Mouse (Mus musculus) kidney, embryonic 16.5 days (tissue): ENCODE measurements at regions not wholly inside any gene's neighbourhood (a gene's known extent, or its start where the extent isn't known, plus 50 kb on each side); places are given as distances from the start of the nearest gene placed in this dataset.

Experiments used
- ATAC-seq: fragments of 200-750 bp; cut with Nextera tagmentation; 2 replicates; pipeline ENCODE4 v1.8.0; 2017; ENCODE audit warnings: moderate TSS enrichment; ENCODE audit not compliant: low FRiP score, low TSS enrichment
- H3K27ac ChIP-seq: fragments of 300-500 bp; sonication (generic); 2 replicates; pipeline ENCODE4 v1.5.1; 2014; ENCODE audit warnings: low read length
- H3K27me3 ChIP-seq: fragments of 300-500 bp; sonication (generic); 2 replicates; pipeline ENCODE4 v1.6.1; 2014; ENCODE audit warnings: low read length, control low read depth, mixed read lengths; ENCODE audit not compliant: insufficient read depth
- H3K36me3 ChIP-seq: fragments of 300-500 bp; sonication (generic); 2 replicates; pipeline ENCODE4 v1.6.1; 2014; ENCODE audit warnings: low read length, control low read depth, mixed read lengths; ENCODE audit not compliant: insufficient read depth
- H3K4me1 ChIP-seq: fragments of 300-500 bp; sonication (generic); 2 replicates; pipeline ENCODE4 v1.6.1; 2014; ENCODE audit warnings: low read length, control low read depth, mixed read lengths; ENCODE audit not compliant: insufficient read depth
- H3K4me2 ChIP-seq: fragments of 300-500 bp; sonication (generic); replicated peaks from 2 replicates; pipeline ENCODE4 v1.6.1; 2014; ENCODE audit warnings: low read depth, low read length
- H3K4me3 ChIP-seq: fragments of 300-500 bp; sonication (generic); 2 replicates; pipeline ENCODE4 v1.5.1; 2014; ENCODE audit warnings: mild to moderate bottlenecking, low read length
- H3K9ac ChIP-seq: fragments of 300-500 bp; sonication (generic); replicated peaks from 2 replicates; pipeline ENCODE4 v1.6.1; 2014; ENCODE audit warnings: low read length
- H3K9me3 ChIP-seq: fragments of 300-500 bp; sonication (generic); 2 replicates; pipeline ENCODE4 v1.6.1; 2016; ENCODE audit warnings: low read length, control low read depth
- WGBS: fragments of 180-500 bp; shearing (Covaris S2); extraction: QIAGEN DNeasy Blood & Tissue Kit; methylation state at CpG from one replicate; pipeline ENCODE4 v1.1.7; 2014; 5-methylcytosine and 5-hydroxymethylcytosine counted together

DNA sequence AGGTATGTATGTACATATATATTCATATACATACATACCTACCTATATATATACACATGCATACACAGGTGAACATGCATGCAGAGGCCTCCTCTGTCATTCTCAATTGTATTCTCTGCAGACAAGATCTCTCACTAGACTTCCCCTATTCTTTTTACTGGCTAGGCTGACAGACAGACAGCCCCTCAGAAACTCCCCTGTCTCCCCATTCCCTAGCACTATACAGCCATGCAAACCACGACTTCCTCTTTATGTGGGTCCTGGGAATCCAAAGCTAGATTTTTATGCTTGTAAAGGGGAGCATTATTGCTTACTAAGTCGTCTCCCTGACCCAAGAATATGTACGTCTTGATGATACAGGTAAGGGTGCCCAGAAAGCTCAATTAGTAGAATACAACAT, 86.9 kb downstream of the Fam124b start:
- no peaks in the 10 kb centered on the region for H3K9me3 ChIP-seq
- H3K27me3 ChIP-seq = no peaks in the 10 kb centered on the region
- no peak overlapping the region for H3K4me2 ChIP-seq
- H3K4me1 ChIP-seq = no peaks in the 10 kb centered on the region
- 71% methylated on average over 3 of the region's 3 CpGs for WGBS
- H3K36me3 ChIP-seq = no peaks in the 10 kb centered on the region
- H3K4me3 ChIP-seq = no peak overlapping the region
- H3K27ac ChIP-seq = no peak overlapping the region
- no peak overlapping the region for H3K9ac ChIP-seq
- ATAC-seq = no peak

DNA sequence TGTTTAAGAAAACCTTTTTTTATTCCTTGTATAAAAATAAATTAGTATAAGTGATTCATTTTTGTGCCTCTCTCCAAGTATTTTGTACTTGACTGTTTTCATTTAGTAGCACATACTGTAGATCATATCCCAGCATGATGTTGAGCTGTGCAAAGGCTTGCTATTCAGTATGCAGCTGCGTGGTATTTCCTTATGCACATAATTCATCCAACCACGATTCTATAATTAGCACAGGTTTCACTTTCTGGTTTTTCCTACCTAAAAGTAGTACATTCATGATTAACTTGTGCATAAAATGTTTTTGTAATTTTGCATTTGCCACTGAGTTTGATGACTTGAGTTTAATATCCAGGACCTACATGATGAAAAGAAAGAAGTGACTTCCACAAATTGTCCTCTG, 94.3 kb downstream of the Fam124b start:
- H3K27me3 ChIP-seq = no peaks in the 10 kb centered on the region
- H3K4me3 ChIP-seq = no peak overlapping the region
- no peak for ATAC-seq
- H3K9ac ChIP-seq = no peak overlapping the region
- 65% methylated on average over 2 of the region's 2 CpGs for WGBS
- H3K9me3 ChIP-seq = no peaks in the 10 kb centered on the region
- no peak overlapping the region for H3K4me2 ChIP-seq
- H3K36me3 ChIP-seq = no peaks in the 10 kb centered on the region
- no peak overlapping the region for H3K27ac ChIP-seq
- H3K4me1 ChIP-seq = no peaks in the 10 kb centered on the region

DNA sequence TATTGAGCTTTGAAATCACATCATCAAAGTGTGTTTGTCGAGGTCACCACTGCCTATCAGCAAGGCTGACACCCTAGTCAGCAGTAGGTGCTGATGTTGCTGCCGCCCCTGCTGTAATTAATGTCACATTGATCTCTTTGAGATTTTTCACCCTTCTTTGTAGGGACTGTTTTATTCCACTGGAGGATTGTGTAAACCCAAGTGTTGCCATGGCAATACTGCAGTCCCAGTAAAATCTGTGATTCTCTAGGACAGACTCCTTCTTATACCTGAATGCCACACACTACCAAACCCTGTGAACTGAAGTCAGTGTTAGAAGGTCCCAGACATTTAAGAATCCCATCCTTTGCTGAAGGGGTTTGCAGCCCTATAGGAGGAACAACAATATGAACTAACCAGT, 102.4 kb downstream of the Fam124b start:
- no peaks in the 10 kb centered on the region for H3K36me3 ChIP-seq
- H3K9me3 ChIP-seq = no peaks in the 10 kb centered on the region
- no peak overlapping the region for H3K4me2 ChIP-seq
- no peak overlapping the region for H3K27ac ChIP-seq
- no peaks in the 10 kb centered on the region for H3K4me1 ChIP-seq
- no peak for ATAC-seq
- no peak overlapping the region for H3K4me3 ChIP-seq
- 82% methylated on average over 2 of the region's 2 CpGs for WGBS
- no peak overlapping the region for H3K9ac ChIP-seq
- H3K27me3 ChIP-seq = no peaks in the 10 kb centered on the region

DNA sequence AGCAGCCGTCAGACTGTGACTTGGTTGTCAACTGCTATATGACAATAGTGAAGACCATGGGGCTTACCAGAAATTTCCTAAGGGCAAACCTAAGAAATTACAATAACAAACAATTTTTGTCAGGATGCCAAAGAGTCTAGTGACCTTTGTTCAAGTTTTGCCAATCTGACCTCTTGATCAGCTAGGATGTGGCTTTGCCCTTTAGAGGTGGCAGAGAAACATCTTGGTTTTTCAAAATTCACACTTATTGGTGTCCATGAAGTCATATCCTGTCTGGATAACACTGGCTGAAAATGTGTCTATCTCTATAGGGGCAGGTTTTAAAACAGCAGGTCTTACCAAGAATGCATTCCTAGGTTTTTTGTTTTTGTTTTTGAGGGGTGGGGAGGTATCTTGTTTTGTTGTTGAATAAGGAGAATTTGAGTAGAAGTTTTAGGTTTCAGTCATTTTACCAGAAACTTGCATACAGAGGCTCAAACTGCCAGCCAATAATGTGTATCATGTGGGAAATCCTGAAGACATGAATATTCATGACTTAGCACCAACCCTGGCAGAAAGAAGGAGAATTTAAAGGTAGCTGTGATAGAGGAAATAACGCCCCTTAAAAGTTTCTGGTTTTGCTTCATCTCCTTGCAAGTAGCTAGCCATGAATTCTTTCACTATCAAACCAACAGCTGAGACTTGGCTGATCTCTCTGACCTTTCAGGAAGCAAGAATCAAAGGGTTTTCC, 110.4 kb downstream of the Fam124b start:
- H3K36me3 ChIP-seq = no peaks in the 10 kb centered on the region
- ATAC-seq = no peak
- no peak overlapping the region for H3K4me2 ChIP-seq
- H3K27ac ChIP-seq = no peak overlapping the region
- H3K9me3 ChIP-seq = no peaks in the 10 kb centered on the region
- no peak overlapping the region for H3K9ac ChIP-seq
- 62% methylated on average over 2 of the region's 2 CpGs for WGBS
- H3K4me1 ChIP-seq = no peaks in the 10 kb centered on the region
- no peaks in the 10 kb centered on the region for H3K27me3 ChIP-seq
- no peak overlapping the region for H3K4me3 ChIP-seq

DNA sequence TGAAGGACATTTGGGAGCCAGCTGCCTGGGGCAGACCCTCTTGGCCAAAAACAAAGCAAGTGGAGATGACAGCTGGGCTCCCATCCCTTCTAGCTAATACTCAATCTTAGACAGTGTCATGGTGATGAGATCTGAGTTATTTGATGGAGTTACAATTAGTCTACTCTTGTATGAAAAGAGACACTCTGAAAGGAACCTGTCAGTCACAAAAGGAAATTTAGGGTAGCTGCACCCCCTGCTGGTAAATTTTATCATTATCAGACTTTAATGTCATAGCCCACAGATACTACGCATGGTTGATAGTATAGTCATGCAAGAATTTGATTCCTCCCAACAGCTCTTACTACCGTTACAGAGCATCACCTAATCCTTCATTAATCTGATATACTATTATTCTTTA, 112.0 kb downstream of the Fam124b start:
- no peak overlapping the region for H3K9ac ChIP-seq
- no peak for ATAC-seq
- H3K27me3 ChIP-seq = no peaks in the 10 kb centered on the region
- H3K4me1 ChIP-seq = no peaks in the 10 kb centered on the region
- H3K4me3 ChIP-seq = no peak overlapping the region
- no peaks in the 10 kb centered on the region for H3K36me3 ChIP-seq
- H3K9me3 ChIP-seq = no peaks in the 10 kb centered on the region
- no peak overlapping the region for H3K4me2 ChIP-seq
- H3K27ac ChIP-seq = no peak overlapping the region
- WGBS = 66% methylated on average over 2 of the region's 2 CpGs

DNA sequence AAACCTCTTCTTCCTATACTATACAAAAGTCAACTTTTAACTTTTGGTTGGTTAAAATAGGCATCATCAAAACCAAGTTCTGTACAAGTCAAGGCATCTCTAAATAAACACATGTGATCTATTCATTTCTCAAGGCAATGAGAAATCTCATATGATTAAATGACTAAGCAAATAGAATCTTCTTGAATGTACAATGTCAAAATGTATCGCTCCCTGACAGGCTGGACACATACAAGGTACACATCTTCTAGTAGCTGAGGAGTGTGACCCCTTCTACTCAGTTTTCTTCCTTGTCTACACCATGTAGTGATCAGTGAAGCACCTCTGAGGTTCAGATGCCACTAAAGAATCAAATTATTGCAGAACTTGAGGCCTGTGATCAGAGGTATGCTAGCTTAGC, 120.0 kb downstream of the Fam124b start:
- H3K9ac ChIP-seq = no peak overlapping the region
- WGBS = 96% methylated on average over 1 of the region's 1 CpGs
- H3K9me3 ChIP-seq = no peaks in the 10 kb centered on the region
- H3K27me3 ChIP-seq = no peaks in the 10 kb centered on the region
- H3K4me3 ChIP-seq = no peak overlapping the region
- H3K36me3 ChIP-seq = no peaks in the 10 kb centered on the region
- no peaks in the 10 kb centered on the region for H3K4me1 ChIP-seq
- H3K4me2 ChIP-seq = no peak overlapping the region
- ATAC-seq = no peak
- H3K27ac ChIP-seq = no peak overlapping the region

DNA sequence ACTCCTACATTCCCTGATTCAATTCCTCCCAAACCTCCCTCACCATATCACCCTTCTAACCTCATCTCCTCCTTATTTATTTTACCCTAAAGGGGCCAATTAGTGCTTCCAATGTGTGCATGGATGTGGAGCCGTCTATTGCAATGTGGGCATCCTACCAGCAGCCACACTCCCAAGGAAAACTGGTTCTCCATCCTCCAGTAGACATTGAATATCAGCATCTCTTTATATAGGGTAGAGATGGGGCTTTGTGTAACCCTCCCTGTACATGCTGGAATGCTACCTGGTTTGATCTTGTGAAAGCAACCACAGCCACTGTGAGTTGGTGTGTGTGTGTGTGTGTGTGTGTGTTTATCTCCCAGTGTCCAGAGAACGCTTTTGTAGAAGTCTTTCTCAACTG, 126.5 kb downstream of the Fam124b start:
- no peak for ATAC-seq
- Histone ChIP-seq H3K27me3 (no peaks in the 10 kb centered on the region), H3K36me3 (no peaks in the 10 kb centered on the region), H3K4me3 (no peak overlapping the region), H3K9ac (no peak overlapping the region), H3K9me3 (no peaks in the 10 kb centered on the region), H3K27ac (no peak overlapping the region), H3K4me2 (no peak overlapping the region), H3K4me1 (no peaks in the 10 kb centered on the region)
- WGBS = 73% methylated on average over 2 of the region's 2 CpGs

DNA sequence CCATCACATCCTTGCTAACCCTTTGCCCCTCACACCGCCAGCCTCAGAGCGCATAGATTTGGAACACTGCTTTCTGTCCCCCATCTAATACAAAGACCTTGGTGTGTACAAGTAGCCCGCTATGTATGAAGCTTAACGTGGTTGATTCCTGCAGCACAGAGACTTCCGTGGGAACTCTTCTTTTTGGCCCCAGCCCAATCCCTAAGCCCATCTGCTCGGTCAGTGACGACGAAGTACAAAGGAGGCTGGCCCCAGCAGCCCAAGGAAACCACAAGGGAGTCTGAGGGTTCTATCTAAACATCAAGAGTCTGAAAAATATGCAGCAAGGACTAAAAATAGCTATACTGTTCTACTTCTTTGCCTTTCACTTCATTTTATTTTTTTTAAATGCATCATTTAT, 126.9 kb downstream of the Fam124b start:
- Histone ChIP-seq H3K27ac (no peak overlapping the region), H3K4me1 (no peaks in the 10 kb centered on the region), H3K4me3 (no peak overlapping the region), H3K9me3 (no peaks in the 10 kb centered on the region), H3K9ac (no peak overlapping the region), H3K36me3 (no peaks in the 10 kb centered on the region), H3K27me3 (no peaks in the 10 kb centered on the region), H3K4me2 (no peak overlapping the region)
- WGBS = 69% methylated on average over 8 of the region's 8 CpGs
- ATAC-seq = no peak

DNA sequence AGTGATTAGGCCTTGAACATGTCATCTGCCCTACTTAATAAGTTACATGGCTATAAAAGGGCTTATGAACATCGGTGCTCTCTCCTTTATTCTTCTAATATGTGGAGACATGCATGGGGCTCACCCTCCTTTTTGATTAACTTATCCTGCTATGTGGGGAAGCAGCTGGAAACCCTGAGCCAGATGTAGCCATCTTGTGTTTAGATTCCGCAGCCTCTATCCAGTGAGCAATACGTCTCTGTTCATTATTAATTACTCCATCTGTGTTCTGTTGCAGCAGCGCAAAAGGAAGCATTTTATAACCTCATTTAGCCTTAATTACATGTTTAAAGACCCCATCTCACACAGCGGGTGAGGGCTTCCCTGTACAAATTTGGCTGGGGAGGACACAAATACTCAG, 129.6 kb downstream of the Fam124b start:
- no peaks in the 10 kb centered on the region for H3K36me3 ChIP-seq
- no peaks in the 10 kb centered on the region for H3K9me3 ChIP-seq
- H3K9ac ChIP-seq = no peak overlapping the region
- no peak overlapping the region for H3K27ac ChIP-seq
- H3K4me2 ChIP-seq = no peak overlapping the region
- H3K27me3 ChIP-seq = no peaks in the 10 kb centered on the region
- WGBS = 67% methylated on average over 5 of the region's 5 CpGs
- ATAC-seq = no peak
- H3K4me3 ChIP-seq = no peak overlapping the region
- H3K4me1 ChIP-seq = no peaks in the 10 kb centered on the region

DNA sequence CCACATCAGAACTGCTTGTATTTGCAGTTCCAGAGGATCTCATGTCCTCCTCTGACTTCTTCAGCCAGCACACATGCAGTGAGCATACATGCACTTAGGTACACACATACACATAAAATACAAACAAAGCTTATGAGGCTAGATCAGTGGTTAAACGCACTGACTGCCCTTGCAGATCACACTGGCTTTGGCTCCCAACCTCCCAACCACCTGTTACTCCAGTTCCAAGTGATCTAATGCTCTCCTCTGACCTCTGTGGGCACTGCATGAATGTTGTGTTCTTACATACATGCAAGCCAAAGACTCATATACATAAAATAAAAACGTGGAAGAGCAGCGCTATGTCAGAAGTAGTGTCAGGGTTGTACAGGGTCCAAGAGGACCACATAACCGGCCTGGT, 141.9 kb downstream of the Fam124b start:
- Histone ChIP-seq H3K27me3 (no peaks in the 10 kb centered on the region), H3K9me3 (no peaks in the 10 kb centered on the region), H3K36me3 (no peaks in the 10 kb centered on the region), H3K4me2 (no peak overlapping the region), H3K4me1 (no peaks in the 10 kb centered on the region), H3K4me3 (no peak overlapping the region), H3K9ac (no peak overlapping the region), H3K27ac (no peak overlapping the region)
- no peak for ATAC-seq
- 92% methylated on average over 4 of the region's 4 CpGs for WGBS
